Mouse (Mus musculus) adrenal gland (tissue): ENCODE measurements around the gene Gpatch2.

Experiments
- intact Hi-C: fragments of 180-260 bp; cut with DNase I; formaldehyde crosslinking; loops from one replicate; pipeline ENCODE4 v1.15.1; 2025

Gpatch2 gene

GRCm38 (mm10) chr1:187300626-187301025 is 85.3 kb downstream of the Gpatch2 start:
- intact Hi-C loops = no loop called here

- intact Hi-C loops = no loop called here
Measured at GRCm38 (mm10) chr1:187303221-187303620, 87.9 kb downstream of the Gpatch2 start.

- intact Hi-C loops = no loop called here
Measured at GRCm38 (mm10) chr1:187307335-187307734, 92.0 kb downstream of the Gpatch2 start.

- intact Hi-C loops = no loop called here
Measured at GRCm38 (mm10) chr1:187308523-187308922, 93.2 kb downstream of the Gpatch2 start.

GRCm38 (mm10) chr1:187311122-187311521 is 95.8 kb downstream of the Gpatch2 start:
- intact Hi-C loops = no loop called here

- intact Hi-C loops = no loop called here
Measured at GRCm38 (mm10) chr1:187313323-187313722, 98.0 kb downstream of the Gpatch2 start.

GRCm38 (mm10) chr1:187313763-187314162 is 98.5 kb downstream of the Gpatch2 start:
- intact Hi-C loops = no loop called here

GRCm38 (mm10) chr1:187314516-187314915 is 99.2 kb downstream of the Gpatch2 start:
- intact Hi-C loops = no loop called here

- intact Hi-C loops = no loop called here
Measured at GRCm38 (mm10) chr1:187315821-187316220, 100.5 kb downstream of the Gpatch2 start.

GRCm38 (mm10) chr1:187316555-187316954 is 101.2 kb downstream of the Gpatch2 start:
- intact Hi-C loops = no loop called here

GRCm38 (mm10) chr1:187321814-187322213 is 106.5 kb downstream of the Gpatch2 start:
- intact Hi-C loops = no loop called here

- intact Hi-C loops = no loop called here
Measured at GRCm38 (mm10) chr1:187322505-187323208, 107.3 kb downstream of the Gpatch2 start.

GRCm38 (mm10) chr1:187323209-187323589 is 107.9 kb downstream of the Gpatch2 start:
- intact Hi-C loops = no loop called here

GRCm38 (mm10) chr1:187342551-187342950 is 127.2 kb downstream of the Gpatch2 start:
- intact Hi-C loops = no loop called here

- intact Hi-C loops = no loop called here
Measured at GRCm38 (mm10) chr1:187345156-187345555, 129.8 kb downstream of the Gpatch2 start.

- intact Hi-C loops = no loop called here
Measured at GRCm38 (mm10) chr1:187346923-187347322, 131.6 kb downstream of the Gpatch2 start.

GRCm38 (mm10) chr1:187347606-187348005 is 132.3 kb downstream of the Gpatch2 start:
- intact Hi-C loops = no loop called here

- intact Hi-C loops = no loop called here
Measured at GRCm38 (mm10) chr1:187348053-187348820, 132.9 kb downstream of the Gpatch2 start.

- intact Hi-C loops = no loop called here
Measured at GRCm38 (mm10) chr1:187348859-187349258, 133.6 kb downstream of the Gpatch2 start.

- intact Hi-C loops = no loop called here
Measured at GRCm38 (mm10) chr1:187356169-187356568, 140.9 kb downstream of the Gpatch2 start.

GRCm38 (mm10) chr1:187356904-187357303 is 141.6 kb downstream of the Gpatch2 start:
- intact Hi-C loops = no loop called here

- intact Hi-C loops = no loop called here
Measured at GRCm38 (mm10) chr1:187360240-187360639, 144.9 kb downstream of the Gpatch2 start.

- intact Hi-C loops = no loop called here
Measured at GRCm38 (mm10) chr1:187362536-187362935, 147.2 kb downstream of the Gpatch2 start.
